Mouse (Mus musculus) thymus, postnatal 10 days (tissue): ENCODE results near the gene Adamts18.
"Not testable (repeated sequence)": the region's sequence is repeated elsewhere in the genome, so short reads cannot be mapped to it uniquely, and the experiment has no call there.

Source experiments
- DNase-seq, 2 experiments: peaks; one replicate each; pipeline ENCODE4 v3.0.0; 2021; ENCODE audit warnings: low spot score in 2 of 2

The Adamts18 gene

DNA sequence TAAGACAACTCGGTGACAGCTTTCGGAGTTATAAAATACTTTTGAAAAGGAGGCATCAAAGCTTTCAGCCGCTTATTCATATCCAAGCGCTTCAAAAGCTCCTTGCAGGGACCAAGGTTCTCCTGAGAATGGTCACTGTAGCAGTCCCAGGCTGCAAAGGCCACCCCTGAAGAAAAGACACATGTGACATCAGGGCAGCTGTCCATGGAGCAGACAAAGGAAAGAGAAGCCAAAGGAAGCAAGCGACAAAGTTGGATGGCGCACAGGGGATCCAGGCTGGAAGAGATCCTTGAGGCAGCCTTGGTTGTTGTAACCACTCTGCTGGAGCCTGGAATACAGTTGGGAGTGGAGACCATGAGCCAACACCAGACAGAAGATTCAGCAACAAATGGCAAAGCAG, 10.3 kb downstream of the Adamts18 start:
- no peak for DNase-seq

DNA sequence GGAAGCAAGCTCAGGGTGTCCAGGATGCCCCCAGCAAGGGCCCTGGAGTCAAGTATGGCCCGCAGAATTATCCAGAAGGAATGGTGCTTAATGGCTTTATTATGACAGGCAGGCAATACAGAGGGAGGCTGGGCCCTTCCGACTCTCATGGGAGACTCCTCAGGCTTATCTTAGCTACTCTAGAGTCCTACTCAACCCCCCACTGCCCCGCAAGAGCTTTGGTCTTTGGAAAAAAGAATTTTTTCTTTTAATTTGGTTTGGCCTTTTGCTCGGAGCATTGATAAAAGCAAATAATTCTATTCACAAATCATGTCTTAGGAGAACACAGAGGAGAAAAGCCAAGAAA, 11.0 kb downstream of the Adamts18 start:
- no peak for DNase-seq

DNA sequence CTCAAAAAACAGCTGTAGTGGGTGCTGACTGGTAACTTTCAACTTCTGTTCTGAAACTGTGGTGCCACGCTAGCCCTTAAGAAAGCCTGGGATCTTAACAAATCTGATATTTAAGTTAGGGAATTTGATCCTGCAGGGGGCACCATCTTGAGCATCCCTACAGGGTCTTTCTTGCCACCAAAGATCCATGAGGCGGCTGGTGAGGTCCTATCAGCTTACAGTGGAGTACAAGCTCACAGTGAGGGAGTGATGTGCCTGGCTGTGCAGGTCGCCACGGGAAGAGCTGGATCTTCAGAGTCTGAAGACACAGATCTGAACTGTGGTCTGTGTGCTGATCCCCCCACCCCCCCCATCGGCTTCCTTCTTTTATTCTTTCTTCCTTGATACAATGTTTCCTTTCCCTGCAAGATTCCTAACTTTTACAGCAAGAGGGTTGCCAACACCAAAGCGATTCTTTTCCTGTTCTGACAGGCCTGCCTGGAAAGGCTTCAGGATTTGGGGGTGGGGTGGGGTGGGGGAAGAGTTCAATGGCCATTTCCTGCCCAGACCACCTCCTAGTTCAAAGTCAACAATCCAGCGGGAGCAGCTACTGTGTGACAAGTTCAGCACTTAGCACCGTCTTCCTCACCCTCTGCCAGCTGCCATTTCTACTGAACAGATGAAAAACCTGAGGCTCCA, 11.5 kb downstream of the Adamts18 start:
- no peak for DNase-seq

GRCm38 (mm10) chr8:113833644-113834043, 14.9 kb downstream of the Adamts18 start:
- no peak for DNase-seq

GRCm38 (mm10) chr8:113827270-113827669, 21.3 kb downstream of the Adamts18 start:
- no peak for DNase-seq

- DNase-seq = no peak
Observed at GRCm38 (mm10) chr8:113820983-113821587, 27.5 kb downstream of the Adamts18 start.

- DNase-seq = no peak
Observed at GRCm38 (mm10) chr8:113813966-113814365, 34.6 kb downstream of the Adamts18 start.

GRCm38 (mm10) chr8:113811521-113811920, 37.0 kb downstream of the Adamts18 start:
- no peak for DNase-seq

GRCm38 (mm10) chr8:113809929-113810328, 38.6 kb downstream of the Adamts18 start:
- no peak for DNase-seq

- no peak for DNase-seq
Observed at GRCm38 (mm10) chr8:113803830-113804611, 44.5 kb downstream of the Adamts18 start.

- no peak for DNase-seq
Observed at GRCm38 (mm10) chr8:113801551-113801950, 47.0 kb downstream of the Adamts18 start.

- DNase-seq = not testable (repeated sequence)
Observed at GRCm38 (mm10) chr8:113800556-113800955, 48.0 kb downstream of the Adamts18 start.

DNA sequence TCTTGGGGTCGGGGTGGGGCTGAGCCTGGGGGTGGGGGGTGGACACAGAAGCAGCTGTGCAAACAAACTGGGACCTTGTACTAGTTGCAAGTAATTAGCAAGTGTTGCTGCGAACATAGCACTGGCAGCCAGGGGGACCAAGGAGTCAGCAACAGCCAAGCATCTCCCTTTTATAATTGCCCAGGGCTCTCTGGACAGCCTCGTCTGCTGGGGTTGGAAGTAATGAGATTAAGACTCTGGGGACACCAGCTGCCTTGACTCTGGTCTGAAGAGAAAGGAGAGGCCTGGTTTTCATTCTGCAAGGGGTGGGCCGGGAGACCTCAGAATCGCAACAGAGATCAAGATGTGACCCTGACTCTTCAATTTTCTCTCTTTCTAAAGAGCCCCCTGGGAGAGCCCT, 49.0 kb downstream of the Adamts18 start:
- no peak for DNase-seq

- no peak for DNase-seq
Observed at GRCm38 (mm10) chr8:113791856-113792255, 56.7 kb downstream of the Adamts18 start.

GRCm38 (mm10) chr8:113791061-113791460, 57.5 kb downstream of the Adamts18 start:
- no peak for DNase-seq

DNA sequence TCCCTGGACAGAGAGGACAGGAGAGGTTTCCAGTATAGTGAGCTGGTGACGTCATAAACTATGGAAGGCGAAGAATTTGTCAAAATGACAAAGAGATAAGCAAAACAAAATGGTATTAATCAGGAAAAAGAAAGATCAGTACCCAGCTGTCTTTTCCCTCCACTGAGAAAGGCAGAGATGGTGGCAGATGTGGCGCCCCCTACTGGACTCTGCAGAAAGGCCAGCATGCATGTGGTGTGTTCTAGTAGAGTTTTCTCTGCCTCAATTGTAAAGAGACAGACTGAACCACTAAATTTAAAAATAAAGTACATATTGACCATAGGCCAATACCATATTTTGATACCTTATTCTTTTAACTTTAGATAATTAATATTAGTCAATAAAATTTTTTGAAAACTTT, 64.8 kb downstream of the Adamts18 start:
- no peak for DNase-seq

- DNase-seq = no peak
Observed at GRCm38 (mm10) chr8:113781554-113781953, 67.0 kb downstream of the Adamts18 start.

DNA sequence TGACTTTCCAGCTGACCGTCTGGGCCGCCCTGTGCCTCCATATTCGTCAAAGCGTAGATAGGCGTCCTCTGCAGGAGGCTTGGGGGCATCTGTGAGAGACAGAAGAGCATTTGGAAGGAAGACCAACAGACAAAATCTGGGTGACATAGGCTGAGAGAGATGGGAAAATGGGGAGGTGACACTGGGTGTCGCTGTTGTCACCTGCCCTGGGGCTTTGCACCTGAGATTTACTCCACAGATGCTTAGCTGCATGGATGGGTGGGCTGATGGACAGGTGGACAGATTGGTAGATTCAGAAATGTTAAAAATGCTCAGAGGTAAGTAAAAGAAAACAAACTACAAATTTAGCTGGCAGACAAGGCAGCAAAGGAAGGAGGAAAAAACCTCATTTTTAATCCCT, 73.2 kb downstream of the Adamts18 start:
- DNase-seq = no peak

GRCm38 (mm10) chr8:113768861-113769410, 79.6 kb downstream of the Adamts18 start:
- DNase-seq = no peak

GRCm38 (mm10) chr8:113765121-113765520, 83.4 kb downstream of the Adamts18 start:
- DNase-seq = no peak

GRCm38 (mm10) chr8:113763592-113764355, 84.8 kb downstream of the Adamts18 start:
- DNase-seq = no peak

DNA sequence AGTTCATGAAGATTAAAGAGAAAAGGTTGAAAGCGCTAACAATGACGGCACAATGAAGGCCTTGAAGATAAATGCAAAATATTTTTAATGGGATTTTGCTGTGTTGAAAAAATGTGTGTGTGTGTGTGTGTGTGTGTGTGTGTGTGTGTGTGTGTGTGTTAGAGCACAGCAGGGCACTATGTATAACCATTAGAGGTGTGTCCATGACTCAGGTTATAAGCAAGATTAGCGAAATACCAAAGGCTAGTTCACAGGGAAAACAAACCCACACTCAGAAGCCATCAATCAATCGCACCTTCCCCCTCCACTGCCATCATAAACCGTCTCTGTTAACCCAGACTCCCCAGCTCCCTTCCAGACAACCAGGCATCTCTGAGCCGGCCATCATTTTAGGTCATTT, 86.4 kb downstream of the Adamts18 start:
- no peak for DNase-seq
